Mouse (Mus musculus) adipocyte (in vitro differentiated cells): ENCODE results near the gene Gtsf1.

Experiments
- DNase-seq: peaks from one replicate; pipeline ENCODE4 v3.0.0-alpha.2; 2016; ENCODE audit warnings: low spot score

The Gtsf1 gene

DNA sequence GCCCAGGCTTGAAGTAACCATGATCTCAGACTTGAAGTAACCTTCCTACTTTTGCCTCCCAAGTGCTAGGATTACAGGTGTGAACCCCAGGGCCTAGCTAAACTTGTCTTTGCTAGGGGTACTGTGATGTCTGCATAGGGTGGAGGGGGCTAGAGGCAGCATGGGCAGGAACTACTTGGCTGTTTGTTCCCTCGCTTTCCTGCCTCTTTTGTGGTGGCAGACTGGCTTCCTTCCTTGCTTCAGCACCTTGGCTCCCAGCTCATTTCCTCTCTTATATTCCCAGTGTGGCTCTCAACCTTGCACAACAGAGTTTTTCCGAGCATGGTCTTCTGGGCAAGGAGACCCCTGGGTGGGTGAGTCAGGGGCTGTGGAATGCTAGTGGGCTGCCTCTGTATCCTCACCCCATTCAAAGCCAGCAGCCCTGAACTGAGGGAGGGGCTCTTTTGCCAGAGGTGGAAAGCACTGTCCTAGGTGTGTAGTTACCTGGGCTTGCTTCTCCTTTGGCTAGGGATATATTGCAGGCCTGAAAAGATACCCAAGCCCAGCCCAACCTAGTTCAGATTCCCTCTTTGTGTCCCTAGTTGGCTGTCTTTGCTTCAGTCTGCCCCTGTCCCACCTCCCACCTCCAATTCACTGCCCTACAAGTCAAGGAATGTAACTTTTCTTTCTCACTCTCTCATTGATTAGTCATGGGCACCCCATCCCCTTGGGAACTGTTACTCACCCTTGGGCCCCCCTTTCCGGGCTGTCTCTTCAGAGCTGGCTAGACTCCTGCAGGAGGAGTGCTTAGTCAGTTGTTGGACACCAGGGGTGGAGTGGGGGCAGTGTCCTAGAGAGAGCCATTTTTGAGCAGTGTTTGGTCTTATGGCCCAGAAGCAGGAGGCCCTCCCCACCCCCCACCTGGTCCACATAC is 52.3 kb downstream of the Gtsf1 start:
- DNase-seq = no peak

DNA sequence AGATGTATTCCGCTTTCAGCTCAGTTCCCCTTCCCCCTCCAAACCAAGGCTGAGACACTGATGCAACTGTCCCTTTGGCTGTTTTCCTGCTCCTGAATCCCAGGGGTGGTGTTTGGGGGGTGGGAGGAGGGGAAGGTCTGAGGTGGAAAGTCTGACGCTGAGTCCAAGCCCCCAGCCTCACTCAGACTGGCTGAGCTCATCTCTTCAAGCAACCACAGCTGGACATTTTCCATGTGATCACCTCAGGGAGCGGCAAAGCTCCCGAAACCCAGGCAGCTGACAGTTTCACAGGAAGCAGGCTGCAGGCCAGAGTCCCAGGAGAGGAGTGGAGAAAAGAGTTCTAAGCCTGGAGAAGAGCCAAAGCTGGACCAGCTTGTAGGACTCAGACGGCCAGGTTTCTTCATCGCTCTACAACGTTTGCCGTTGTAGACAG is 53.4 kb downstream of the Gtsf1 start:
- no peak for DNase-seq

DNA sequence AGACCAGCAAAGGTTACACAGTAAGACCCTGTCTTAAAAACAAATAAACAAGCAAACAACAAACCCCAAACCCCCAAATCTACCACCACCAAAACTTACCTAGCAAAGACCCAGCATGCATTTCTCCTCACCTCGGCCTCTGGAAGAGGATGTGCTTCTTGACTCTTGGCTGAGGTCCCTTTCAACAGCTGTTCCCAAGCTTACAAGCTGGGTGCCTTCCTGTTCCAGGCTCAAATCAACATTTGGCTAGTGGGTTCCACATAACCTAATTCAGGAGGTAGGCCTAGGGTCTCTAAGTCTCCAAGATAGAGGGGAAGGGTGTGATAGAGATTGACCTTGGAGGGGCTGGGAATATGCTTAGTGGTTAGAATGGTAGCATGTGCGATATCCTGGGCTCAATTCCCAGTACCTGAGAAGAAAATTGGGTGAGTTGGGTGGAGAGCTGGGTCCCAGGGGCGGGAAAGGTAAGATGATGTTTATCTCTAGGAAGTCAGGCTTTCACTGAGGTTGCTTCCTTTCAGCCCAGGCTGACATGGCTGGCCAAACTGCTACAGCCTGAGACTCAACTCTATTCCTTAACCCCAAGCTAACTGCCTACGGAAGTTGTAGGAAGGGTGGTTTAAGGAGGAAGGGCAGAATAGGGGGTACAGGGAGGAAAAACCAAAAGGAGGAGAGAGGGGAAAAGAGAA is 55.0 kb downstream of the Gtsf1 start:
- no peak for DNase-seq

DNA sequence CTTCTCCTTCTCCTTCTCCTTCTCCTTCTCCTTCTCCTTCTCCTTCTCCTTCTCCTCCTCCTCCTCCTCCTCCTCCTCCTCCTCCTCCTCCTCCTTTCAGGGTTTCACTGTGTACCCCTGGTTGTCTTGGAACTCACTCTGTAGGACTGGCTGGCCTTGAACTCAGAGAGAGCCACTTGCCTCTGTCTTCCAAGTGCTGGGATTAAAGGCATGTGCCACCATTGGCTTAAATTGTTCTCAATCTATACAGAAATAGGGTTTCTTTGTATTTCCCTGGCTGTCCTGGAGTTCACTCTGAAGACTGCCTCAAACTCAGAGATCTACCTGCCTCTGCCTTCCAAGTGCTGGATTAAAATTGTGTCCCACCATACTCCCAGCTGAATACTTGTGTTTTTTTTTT is 57.8 kb downstream of the Gtsf1 start:
- no peak for DNase-seq

DNA sequence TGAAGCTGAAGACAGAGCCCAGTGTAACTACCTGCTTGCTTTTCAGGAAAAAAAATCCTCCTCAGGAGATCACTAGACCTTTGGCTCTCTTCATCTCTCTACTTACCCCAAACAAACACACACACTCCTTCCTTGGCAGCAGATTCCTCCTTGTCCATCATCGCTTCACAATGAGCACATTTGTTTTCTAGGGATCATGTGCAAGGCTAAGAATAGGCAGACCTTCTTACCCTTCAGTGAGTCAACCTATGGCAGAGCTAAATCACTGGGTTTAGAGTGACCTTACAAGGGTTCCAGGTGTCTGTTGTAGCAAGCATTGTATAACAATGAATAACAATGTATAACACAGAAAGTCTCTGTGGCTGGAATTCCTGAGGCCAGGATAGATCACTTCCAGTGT is 58.5 kb downstream of the Gtsf1 start:
- no peak for DNase-seq

DNA sequence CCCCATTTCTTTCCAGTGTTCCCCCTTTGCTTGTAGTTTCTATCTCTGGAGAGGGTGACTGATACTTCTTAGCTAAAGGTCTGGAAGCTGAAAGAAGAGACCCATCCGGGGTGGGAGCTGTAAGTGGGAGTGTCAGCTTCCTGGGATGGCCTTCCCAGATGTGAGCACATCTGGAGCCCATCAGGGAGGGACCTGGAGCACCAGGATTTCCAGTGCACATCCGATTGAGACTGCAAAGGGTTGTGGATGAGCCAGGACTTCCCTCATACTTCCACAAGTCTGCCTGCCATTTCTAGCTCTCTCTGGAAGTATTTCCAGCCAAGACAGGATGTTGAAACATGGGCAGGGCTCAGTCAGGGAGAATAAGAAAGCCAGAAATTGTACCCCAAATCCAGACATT is 59.1 kb downstream of the Gtsf1 start:
- no peak for DNase-seq

DNA sequence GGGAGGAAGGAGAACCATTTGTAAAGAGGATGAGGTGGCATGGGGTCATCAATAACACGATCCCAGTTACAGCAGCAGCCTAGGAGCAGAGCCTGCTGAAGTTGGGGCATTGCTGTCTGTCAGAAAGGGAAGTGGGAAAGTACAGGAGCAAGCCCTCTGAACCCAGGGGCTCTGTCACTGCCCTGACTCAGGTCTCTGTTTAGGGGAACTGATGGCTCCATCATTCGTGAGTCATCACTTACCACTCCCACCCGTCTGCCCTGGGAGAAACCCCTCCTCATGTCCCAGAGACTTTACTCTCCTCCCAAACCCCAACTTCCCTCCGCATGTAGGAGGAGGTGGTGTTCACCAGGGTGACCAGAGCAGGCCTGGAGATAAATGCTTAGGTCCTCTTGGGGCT is 59.8 kb downstream of the Gtsf1 start:
- DNase-seq = no peak

DNA sequence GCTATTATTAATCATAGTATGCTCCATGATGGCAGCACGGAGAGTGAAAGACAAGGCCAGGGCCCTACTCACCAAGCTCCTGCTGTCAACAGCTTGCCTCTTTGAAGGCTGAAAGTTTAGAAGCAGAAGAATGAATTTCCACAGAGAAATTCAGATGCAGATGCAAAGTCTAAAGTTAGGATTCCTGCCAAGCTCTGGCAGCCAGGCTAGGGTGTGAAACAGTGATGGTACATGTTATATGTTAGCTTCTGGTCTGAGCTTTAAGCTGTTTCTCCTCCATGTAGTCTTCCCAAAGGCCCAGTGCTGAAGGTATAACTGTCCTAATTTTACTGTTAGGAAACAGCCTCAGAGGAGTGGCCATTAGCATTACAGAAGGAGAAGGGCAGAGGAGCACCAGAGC is 61.1 kb downstream of the Gtsf1 start:
- DNase-seq = no peak

DNA sequence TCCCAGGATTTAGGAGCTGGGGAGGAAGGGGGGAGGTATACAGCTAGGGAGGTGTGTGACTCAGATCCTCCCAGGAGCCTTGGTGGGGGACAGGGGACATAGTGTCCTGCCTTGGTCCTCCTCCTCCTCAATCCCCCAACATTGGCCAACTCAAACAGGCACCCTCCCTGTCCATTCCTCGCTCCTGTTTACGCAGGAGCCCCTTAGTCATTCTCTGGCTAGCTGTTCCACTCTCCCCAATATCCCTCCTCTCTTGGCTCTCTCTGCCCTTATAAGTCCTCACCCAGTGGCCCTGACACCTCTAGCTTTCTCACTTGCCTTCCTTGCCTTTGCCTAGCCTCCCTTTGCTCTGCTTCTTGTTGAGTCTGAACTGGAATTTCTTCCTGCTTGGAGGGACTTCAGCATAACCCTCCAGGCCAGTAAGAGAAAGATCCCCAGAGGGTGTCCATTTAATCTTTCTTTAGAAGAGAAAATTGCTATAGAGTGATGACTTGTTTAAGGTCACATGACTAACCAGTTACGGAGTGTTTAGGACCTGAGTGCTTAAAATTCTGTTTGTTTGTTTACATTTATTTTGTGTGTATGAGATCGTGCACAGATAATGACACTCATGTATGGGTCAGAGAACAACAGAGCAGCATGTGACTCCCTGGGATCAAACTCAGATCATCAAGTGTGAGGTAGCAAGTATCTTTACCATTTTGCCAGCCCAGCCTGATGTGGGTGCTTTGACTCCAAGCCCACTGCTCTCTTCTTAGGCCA is 61.9 kb downstream of the Gtsf1 start:
- no peak for DNase-seq

DNA sequence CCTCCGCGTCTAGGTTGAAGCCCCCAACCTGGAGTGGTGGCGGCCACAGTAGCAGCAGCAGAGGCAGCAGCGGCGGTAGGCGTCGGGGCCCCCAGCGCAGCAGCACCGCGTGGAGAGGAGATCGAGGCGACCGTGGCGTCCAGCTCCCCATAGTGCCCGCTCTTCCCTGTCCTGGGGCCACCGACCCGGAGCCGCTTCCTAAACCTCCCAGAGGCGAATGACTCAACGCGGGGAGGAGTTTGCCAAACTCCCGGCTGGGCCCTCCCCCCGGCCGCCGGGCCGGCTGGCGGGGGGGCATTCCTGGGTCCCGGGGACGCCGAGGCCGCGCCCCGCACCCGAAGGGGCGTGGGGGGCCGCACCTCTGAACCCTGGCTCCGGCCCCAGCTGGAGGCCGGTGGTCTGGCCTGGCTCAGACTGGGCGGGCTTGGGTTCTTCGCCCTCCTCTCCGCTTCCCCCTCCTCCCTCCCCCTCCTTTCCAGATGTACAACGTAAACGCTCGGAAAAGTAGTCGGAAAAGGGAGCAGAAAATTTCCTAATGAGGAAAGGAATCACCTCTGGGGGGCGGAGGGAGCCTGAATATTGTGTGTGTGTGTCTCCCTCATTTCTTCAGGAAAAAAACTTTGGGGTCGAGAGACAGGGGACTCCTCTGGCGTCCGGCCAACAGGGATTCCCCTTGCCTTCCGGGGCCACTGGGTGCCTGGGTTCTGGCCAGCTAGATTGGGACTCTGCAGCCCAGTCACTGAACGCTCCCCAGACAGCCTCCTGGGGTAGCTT is 63.7 kb downstream of the Gtsf1 start, which contains the start of gene Itga5:
TSS of gene Itga5 (minus strand) at position 388 of the 774 bp plus-strand sequence.
- peak; percentile 83 for DNase-seq

DNA sequence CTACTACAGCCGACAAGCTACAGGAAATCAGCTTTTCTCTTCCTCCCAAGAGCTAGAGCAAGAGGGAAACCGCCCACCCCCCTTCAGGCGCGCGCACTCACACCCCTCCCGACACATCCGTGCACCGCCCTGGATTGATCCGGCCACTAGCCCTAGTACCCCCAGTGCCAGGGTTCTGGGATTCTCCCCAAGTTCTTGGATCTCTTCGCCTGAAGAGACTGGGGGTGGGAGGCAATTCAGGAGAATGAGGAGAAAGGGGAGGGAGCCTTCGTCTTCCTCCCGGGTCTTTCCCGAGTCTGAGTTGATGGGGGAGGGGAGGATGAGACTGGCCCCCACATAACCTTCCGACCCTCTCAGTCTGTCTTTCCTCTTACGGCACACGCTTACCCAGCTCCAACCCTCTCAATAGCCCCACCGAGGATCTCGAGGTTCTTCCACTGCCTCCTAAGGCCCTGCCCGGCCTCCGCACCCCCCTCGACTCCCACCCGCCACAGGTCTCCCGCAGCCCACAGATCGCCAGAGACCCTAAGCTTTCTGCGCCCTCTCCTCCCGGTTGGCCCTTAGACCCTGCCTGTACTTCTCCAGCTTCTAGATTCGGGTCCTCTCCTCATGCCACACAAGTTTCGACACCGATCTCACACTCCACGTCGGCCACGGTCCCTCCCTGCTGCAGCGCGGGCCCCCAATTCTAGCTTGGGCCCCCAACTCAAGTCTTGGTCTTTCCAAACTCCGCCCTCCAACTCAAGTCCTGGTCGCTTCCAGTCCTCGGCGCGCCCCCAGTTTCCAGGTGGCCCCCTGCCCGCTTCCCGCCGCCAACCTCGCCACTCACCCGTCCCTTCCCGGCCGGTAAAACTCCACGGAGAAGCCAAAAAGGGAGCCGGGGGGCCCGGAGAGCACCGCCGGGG is 64.5 kb downstream of the Gtsf1 start:
- peak; percentile 46 for DNase-seq

DNA sequence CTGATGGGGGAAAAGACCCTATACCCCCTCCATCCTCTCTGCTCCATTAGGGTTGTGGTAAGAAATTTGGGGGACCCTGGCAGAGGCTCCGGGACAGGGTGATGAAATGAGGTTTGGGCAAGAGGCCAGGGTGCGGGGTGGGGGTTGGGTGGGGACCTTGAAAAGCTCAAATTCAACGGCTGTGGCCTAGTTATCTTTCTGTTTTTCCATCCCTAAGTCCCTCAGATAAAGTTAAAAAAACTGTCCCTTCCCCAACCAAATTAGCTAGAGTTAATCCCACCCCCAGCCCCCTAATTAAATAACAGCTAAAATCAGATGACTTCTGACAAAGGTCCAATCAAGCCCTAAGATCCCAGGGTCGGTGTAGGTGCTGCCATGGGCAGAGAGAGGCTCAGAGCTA is 65.5 kb downstream of the Gtsf1 start:
- no peak for DNase-seq

DNA sequence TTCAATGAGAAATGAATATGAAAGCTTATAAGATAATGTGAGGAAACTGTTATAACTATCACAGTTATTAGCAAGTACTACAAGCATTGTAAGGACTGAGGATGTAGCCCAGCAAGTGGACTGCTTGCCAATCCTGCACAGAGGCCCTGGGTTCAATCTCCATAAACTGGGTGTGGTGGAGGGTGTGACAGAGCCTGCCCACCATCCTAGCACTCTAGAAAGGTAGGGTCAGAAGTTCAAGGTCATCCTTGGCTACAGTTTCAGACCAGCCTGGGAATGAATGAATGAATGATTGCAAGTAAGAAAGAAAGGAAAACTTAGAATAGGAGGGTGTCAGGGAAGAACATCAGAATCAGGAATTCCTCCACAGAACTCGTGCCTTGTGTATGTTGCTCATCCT is 66.5 kb downstream of the Gtsf1 start:
- DNase-seq = no peak

DNA sequence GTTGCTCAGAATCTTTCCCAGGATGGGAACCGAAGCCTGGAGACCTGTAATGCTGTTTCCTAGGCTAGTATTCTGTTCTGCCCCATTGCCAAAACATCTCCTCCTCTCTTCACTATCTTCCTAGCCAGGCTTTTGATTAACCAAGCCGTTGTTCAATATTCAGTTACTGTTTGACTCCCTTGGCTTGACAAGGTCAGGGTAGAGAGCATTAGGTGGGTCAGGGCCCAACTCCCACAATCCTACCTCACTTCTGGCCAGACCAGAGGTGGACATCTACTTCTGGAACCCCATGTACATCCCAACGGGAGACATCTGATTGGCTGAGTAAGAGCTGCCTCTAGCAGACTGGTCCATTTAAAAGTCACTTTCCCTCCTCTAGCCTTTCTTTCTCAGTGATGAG is 67.3 kb downstream of the Gtsf1 start:
- DNase-seq = no peak

DNA sequence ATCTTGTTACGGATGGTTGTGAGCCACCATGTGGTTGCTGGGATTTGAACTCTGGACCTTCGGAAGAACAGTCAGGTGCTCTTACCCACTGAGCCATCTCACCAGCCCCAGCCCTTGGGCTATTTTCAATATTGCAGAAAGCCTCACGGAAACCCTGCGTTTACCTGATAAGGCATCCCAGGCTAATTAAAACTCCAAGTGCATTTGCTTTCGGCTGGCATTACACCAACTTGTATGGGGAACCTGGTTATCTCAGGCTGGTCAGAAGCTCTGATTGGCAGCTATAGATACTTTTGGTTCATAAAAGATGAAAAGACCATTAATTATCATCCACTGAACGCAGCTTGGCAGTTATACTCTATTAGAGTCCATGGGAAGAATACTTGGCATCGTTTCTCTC is 67.9 kb downstream of the Gtsf1 start:
- DNase-seq = no peak

DNA sequence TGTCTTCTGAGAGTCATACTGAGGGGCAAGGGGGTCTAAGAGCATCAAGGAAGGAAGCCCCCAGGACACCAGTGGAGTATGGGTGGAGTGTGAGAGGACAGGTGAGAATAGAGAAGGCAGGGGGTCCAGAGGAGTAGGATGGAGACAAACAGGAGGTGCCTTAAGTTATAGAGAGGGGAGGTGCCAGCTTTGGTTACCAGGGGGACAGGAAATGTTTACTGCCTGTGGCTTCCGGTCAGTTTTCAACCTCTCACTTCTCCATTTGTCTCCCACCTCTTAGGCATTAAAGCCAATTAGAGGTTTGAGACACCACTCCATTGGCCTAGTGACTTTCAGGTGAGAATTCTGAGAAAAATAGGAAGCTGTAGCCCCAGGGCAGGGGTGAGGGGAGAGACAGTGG is 69.0 kb downstream of the Gtsf1 start:
- no peak for DNase-seq

DNA sequence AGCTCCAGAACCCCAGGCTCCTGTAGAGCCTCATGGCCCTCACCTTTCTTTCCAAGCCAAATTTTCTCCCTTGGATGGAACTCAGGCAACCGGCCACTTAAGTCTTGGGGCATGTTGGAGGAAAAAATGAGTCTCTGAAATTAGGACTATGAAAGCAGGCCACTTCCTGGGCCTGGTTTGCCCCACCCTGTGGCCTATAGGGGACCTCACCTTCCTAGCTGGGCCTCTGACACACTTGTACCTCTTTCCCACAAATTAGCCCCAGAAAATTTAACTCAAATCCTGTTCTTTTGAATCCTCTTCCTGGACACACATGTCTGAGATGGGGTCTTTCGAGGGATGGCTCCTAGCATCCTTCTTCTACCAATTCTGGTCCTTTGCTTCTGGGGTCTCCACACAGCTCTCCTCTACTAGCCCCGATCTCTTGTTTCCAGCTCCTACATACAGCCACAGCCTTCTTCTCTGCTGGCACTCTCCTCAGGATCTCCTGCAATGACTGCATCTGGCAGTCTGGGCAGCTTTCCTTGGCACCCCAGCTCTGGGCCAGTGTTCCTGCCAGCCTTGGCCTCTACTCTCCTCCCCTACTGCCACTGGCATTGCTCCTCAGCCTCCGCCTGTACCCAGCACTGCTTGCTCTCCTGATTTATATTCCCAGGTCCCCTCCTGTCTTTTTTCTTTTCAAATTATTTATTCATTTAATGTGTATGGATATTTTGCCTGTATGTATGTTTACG is 70.2 kb downstream of the Gtsf1 start:
- DNase-seq = peak; percentile 89

DNA sequence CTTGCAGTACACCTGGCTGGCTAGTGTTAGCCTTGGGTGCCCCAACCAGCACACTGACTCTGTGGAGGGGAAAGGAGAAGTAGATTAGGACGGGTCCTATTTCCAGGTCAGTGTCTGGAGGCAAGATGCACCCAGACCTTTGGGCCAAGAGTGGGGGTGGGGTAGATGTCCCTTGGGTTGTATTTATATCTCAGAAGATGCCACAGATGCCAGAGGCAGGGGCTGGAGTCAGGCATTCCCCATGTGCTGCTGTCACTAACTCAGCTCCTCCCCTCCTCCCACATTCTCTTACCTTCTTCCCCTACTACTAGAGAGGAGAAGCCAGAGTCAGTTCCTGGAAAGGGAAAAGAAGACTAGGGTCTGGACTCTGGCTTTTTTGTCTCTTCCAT is 71.2 kb downstream of the Gtsf1 start:
- DNase-seq = no peak

DNA sequence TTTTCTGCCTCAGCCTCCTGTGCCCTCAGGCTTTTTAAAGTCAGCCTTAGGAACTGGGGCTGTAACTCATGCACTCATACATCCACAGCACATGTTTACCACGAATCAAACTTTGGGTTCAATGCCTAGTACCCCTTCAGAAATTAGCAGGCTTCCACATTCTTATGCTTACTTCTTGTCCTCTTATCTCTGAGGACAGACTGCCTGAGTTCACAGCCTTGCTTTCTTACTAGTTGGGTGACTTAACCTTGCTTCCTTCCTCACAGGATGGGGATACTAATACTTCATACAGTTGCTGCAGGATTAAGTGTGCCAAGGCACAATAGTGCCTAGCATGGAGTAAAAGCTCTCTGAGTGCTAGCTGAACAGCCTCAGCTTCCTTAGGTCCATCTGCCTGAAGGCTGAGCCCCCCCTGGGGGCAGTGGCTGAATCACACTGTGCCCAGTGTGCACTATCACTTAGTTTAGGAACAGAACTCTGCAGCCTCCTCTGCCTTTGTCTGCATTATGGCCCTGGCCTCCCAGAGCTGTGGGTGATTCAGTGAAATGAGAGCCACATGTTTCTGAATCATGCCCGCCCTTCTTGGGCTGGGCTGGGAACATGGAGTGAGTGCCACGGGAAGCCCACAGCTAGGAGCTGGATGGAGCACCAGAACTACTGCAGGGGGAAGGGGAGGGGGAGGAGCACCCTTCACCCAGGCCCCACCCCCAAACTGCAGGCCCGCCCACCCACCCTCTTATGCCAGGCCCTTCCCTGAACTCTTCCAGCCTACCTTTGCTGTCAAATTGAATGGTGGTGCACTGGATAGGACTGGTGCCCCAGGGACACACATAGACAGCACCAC is 71.8 kb downstream of the Gtsf1 start:
- DNase-seq = peak; percentile 60
